Mouse (Mus musculus): ENCODE measurements at regions not wholly inside any gene's neighbourhood (a gene's known extent, or its start where the extent isn't known, plus 50 kb on each side); places are given as distances from the start of the nearest gene placed in this dataset.

DNA sequence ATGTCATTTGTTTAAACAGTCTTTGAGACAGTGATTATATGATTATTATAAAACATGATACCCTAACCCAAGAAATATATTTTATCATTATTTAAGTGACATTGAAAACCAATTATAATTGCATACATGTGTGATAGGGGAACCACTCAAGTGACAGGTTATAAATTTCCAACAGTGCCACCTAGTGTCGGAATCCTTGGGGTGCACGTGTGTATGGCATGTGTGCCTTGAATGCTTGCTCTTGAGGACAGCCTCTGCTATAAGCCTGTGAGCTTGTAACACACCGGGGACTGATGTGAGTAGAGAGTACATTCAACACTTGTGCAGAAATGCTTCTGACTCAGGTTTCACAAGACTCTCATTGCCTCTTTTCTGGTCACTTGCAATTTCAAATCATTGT is 93.9 kb upstream of the Fam83b start:
- TF ChIP-seq CTCF (IDR thresholded peaks at IDR 0.05) (peak; percentile 66), EP300 (IDR thresholded peaks at IDR 0.05; ENCODE audit: insufficient read depth, low read depth, low read length) (no peak), POLR2A (IDR thresholded peaks at IDR 0.05; ENCODE audit: insufficient read depth, low read depth, low read length) (no peak)
